Mouse (Mus musculus) embryonic fibroblast, embryonic 13.5 days (primary cell): ENCODE data around the gene Tyk2. TPM values are rescaled to one million over a fixed set of nuclear protein-coding genes. Genes with fewer than 3 reads are reported as not detected.

Experiments used
- H3K27ac ChIP-seq: 2 replicates; pipeline ENCODE4 v1.5.1; 2012; ENCODE audit warnings: low read length, control low read depth, inconsistent platforms; ENCODE audit not compliant: insufficient read depth
- H3K4me1 ChIP-seq: 2 replicates; pipeline ENCODE4 v1.6.1; 2011; ENCODE audit warnings: low read length; ENCODE audit not compliant: control insufficient read depth, insufficient read depth
- H3K4me3 ChIP-seq: 2 replicates; pipeline ENCODE4 v1.5.1; 2011; ENCODE audit warnings: mild to moderate bottlenecking, control low read depth, low read length; ENCODE audit not compliant: insufficient read depth
- CTCF ChIP-seq: IDR thresholded peaks from 2 replicates; pipeline ENCODE4 v1.5.1; 2011; ENCODE audit warnings: mild to moderate bottlenecking, control low read depth, low read length, moderate library complexity, borderline replicate concordance; ENCODE audit not compliant: insufficient read depth
- POLR2A ChIP-seq: IDR thresholded peaks from 2 replicates; pipeline ENCODE4 v1.6.1; 2011; ENCODE audit warnings: low read depth, mild to moderate bottlenecking, control low read depth, low read length, moderate library complexity
- polyA plus RNA-seq: library from polyadenylated mRNA; stranded (reverse); fragments of >200 nt; gene quantifications from 2 replicates; pipeline ENCODE4 v1.2.4, GENCODE M21; 2011; ENCODE audit warnings: low read depth; ENCODE audit not compliant: missing spikeins, insufficient read length

The Tyk2 gene
- polyA plus RNA-seq, 1 experiment: 11.1 TPM

GRCm38 (mm10) chr9:21152715-21153114 is 21.7 kb upstream of the Tyk2 start:
- Histone ChIP-seq H3K27ac (no peak overlapping the region), H3K4me3 (peak overlapping the region; percentile 19; the same call in 1 of the 2 replicates), H3K4me1 (peaks cover 4% of the 10 kb centered on the region)
- no peak for TF ChIP-seq POLR2A
- TF ChIP-seq CTCF: peak; percentile 56

GRCm38 (mm10) chr9:21149654-21150419 is 18.8 kb upstream of the Tyk2 start, which contains the start of gene Cdc37:
Cdc37 (minus strand) TSS chr9:21149982.
- H3K4me3 ChIP-seq: peak within 1 kb of the TSS; percentile 99
- H3K27ac ChIP-seq: peak within 1 kb of the TSS; percentile 66
- H3K4me1 ChIP-seq: peaks cover 11% of the 10 kb centered on the region
- peak; percentile 82 for TF ChIP-seq POLR2A
- TF ChIP-seq CTCF: no peak

- peaks cover 11% of the 10 kb centered on the region; the same call in 1 of the 2 replicates for H3K4me1 ChIP-seq
- no peak overlapping the region; the same call in 1 of the 2 replicates for H3K27ac ChIP-seq
- TF ChIP-seq POLR2A: no peak
- TF ChIP-seq CTCF: no peak
- peak overlapping the region; percentile 99 for H3K4me3 ChIP-seq
These were observed 18.1 kb upstream of the Tyk2 start for GRCm38 (mm10) chr9:21149077-21149653.

- H3K27ac ChIP-seq: no peak overlapping the region
- H3K4me1 ChIP-seq: peaks cover 11% of the 10 kb centered on the region; the same call in 1 of the 2 replicates
- TF ChIP-seq POLR2A (no peak), CTCF (no peak)
- peak overlapping the region; percentile 99 for H3K4me3 ChIP-seq
These were observed 17.4 kb upstream of the Tyk2 start for GRCm38 (mm10) chr9:21148427-21148826.

- H3K4me1 ChIP-seq: peaks cover 11% of the 10 kb centered on the region; the same call in 1 of the 2 replicates
- peak overlapping the region; percentile 5 for H3K4me3 ChIP-seq
- H3K27ac ChIP-seq: no peak overlapping the region
- TF ChIP-seq POLR2A (peak; percentile 28; the same call in 1 of the 2 replicates), CTCF (no peak)
These were observed 15.7 kb upstream of the Tyk2 start for GRCm38 (mm10) chr9:21146722-21147121.

GRCm38 (mm10) chr9:21145431-21145830 is 14.4 kb upstream of the Tyk2 start:
- no peak overlapping the region for H3K4me3 ChIP-seq
- no peak overlapping the region for H3K27ac ChIP-seq
- peaks cover 11% of the 10 kb centered on the region; the same call in 1 of the 2 replicates for H3K4me1 ChIP-seq
- no peak for TF ChIP-seq POLR2A
- no peak for TF ChIP-seq CTCF

GRCm38 (mm10) chr9:21144361-21144760 is 13.3 kb upstream of the Tyk2 start:
- H3K27ac ChIP-seq: no peak overlapping the region
- no peak overlapping the region for H3K4me3 ChIP-seq
- peaks cover 11% of the 10 kb centered on the region; the same call in 1 of the 2 replicates for H3K4me1 ChIP-seq
- TF ChIP-seq POLR2A: no peak
- TF ChIP-seq CTCF: no peak

GRCm38 (mm10) chr9:21141922-21142321 is 10.9 kb upstream of the Tyk2 start:
- H3K4me1 ChIP-seq: peaks cover 5% of the 10 kb centered on the region; the same call in 1 of the 2 replicates
- TF ChIP-seq CTCF: no peak
- TF ChIP-seq POLR2A: no peak
- no peak overlapping the region for H3K4me3 ChIP-seq
- H3K27ac ChIP-seq: no peak overlapping the region

- TF ChIP-seq CTCF (no peak), POLR2A (no peak)
- H3K4me3 ChIP-seq: no peak overlapping the region
- H3K27ac ChIP-seq: no peak overlapping the region
- H3K4me1 ChIP-seq: peaks cover 12% of the 10 kb centered on the region
These were observed 7.3 kb upstream of the Tyk2 start for GRCm38 (mm10) chr9:21138386-21138785.

- TF ChIP-seq CTCF: no peak
- TF ChIP-seq POLR2A: no peak
- Histone ChIP-seq H3K4me3 (no peak overlapping the region), H3K27ac (no peak overlapping the region), H3K4me1 (peaks cover 12% of the 10 kb centered on the region)
These were observed 6.2 kb upstream of the Tyk2 start for GRCm38 (mm10) chr9:21137229-21137628.
